Mouse (Mus musculus): ENCODE measurements at regions not wholly inside any gene's neighbourhood (a gene's known extent, or its start where the extent isn't known, plus 50 kb on each side); places are given as distances from the start of the nearest gene placed in this dataset.

DNA sequence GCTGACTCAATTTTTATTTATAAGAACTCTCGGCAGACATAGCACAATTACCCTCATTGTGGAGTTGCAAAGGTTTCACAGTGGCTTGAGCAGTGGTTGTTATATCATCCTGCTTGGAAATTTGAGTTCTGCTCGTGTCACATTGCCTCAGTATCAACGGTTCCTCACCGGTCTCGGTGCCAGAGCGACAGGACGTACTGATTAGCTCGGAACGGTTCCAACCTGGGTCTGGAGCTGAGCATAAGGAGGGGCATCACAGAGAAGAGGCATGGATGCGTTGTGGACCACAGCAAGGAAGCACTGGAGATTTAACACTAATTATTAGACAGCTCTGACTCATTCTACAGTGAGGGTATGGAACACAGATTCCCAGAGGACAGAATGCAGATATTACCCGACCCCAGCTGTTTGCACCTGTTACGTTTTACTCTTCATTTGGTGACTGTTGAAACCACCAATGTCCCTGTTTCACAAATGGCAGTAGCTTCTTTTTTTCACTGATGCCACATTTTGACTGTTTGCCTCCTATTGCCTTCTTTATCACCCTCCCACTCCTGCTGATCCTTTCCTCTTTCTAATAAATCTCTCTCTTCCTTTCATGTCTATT, 189.8 kb downstream of the Gja1 start:
- TF ChIP-seq MYB (IDR thresholded peaks at IDR 0.05; ENCODE audit: low read depth, low read length): no peak
- no peak for TF ChIP-seq ZKSCAN1 (IDR thresholded peaks at IDR 0.05; ENCODE audit: low read depth, low read length)
- no peak for TF ChIP-seq MEF2A (IDR thresholded peaks at IDR 0.05; ENCODE audit: extremely low read depth, insufficient replicate concordance, low read depth, low read length, poor library complexity, severe bottlenecking)
- no peak for TF ChIP-seq CTCF (IDR thresholded peaks at IDR 0.05 in 2 of 3, conservative IDR thresholded peaks at IDR 0.05 in 1 of 3; ENCODE audit: control insufficient read depth in 1 of 3, insufficient read depth in 1 of 3, low read depth in 2 of 3, low read length in 3 of 3, poor library complexity in 1 of 3, severe bottlenecking in 1 of 3)
- TF ChIP-seq GATA1 (IDR thresholded peaks at IDR 0.05; ENCODE audit: low read depth, low read length): no peak
- no peak for TF ChIP-seq POLR2A (IDR thresholded peaks at IDR 0.05; ENCODE audit: control insufficient read depth in 1 of 2, insufficient read depth in 1 of 2, low read depth in 1 of 2, low read length in 2 of 2, poor library complexity in 1 of 2)
- TF ChIP-seq E2F4 (IDR thresholded peaks at IDR 0.05; ENCODE audit: borderline replicate concordance, low read depth, low read length): no peak
- no peak for TF ChIP-seq BHLHE40 (IDR thresholded peaks at IDR 0.05; ENCODE audit: borderline replicate concordance, low read depth, low read length)
- no peak for TF ChIP-seq KAT2A (conservative IDR thresholded peaks at IDR 0.05; ENCODE audit: low read depth, low read length)
- TF ChIP-seq ELF1 (IDR thresholded peaks at IDR 0.05; ENCODE audit: low read depth, low read length): no peak
- TF ChIP-seq MAFK (IDR thresholded peaks at IDR 0.05; ENCODE audit: borderline replicate concordance, low read depth, low read length): no peak
- TF ChIP-seq ZMIZ1 (IDR thresholded peaks at IDR 0.05; ENCODE audit: low read depth, low read length): no peak
- TF ChIP-seq SIN3A (IDR thresholded peaks at IDR 0.05; ENCODE audit: low read length): no peak
- TF ChIP-seq NRF1 (IDR thresholded peaks at IDR 0.05; ENCODE audit: insufficient read depth, low read depth, low read length, poor library complexity, severe bottlenecking): no peak
- TF ChIP-seq MXI1 (IDR thresholded peaks at IDR 0.05; ENCODE audit: low read depth, low read length): no peak
- Histone ChIP-seq H3K36me3 (ENCODE audit: control insufficient read depth in 1 of 2, insufficient read depth in 2 of 2, low read length in 2 of 2) (no peaks in the 10 kb centered on the region), H3K9ac (ENCODE audit: control insufficient read depth, low read depth, low read length, poor library complexity, severe bottlenecking) (no peak overlapping the region), H3K27me3 (ENCODE audit: control insufficient read depth in 1 of 2, insufficient read depth in 2 of 2, low read length in 2 of 2) (no peaks in the 10 kb centered on the region), H3K27ac (ENCODE audit: control insufficient read depth, low read depth, low read length) (no peak overlapping the region), H3K9me3 (replicated peaks; ENCODE audit: insufficient read depth, low read length) (no peaks in the 10 kb centered on the region), H3K4me1 (ENCODE audit: control insufficient read depth in 1 of 2, insufficient read depth in 2 of 2, low read length in 2 of 2) (no peaks in the 10 kb centered on the region), H3K79me2 (ENCODE audit: control insufficient read depth, insufficient read depth, low read length, poor library complexity) (no peaks in the 10 kb centered on the region), H3K4me3 (ENCODE audit: control insufficient read depth in 1 of 2, insufficient read depth in 1 of 2, low read depth in 2 of 2, low read length in 2 of 2) (no peak overlapping the region)
- DNase-seq (ENCODE audit: low read depth, low spot score): no peak

DNA sequence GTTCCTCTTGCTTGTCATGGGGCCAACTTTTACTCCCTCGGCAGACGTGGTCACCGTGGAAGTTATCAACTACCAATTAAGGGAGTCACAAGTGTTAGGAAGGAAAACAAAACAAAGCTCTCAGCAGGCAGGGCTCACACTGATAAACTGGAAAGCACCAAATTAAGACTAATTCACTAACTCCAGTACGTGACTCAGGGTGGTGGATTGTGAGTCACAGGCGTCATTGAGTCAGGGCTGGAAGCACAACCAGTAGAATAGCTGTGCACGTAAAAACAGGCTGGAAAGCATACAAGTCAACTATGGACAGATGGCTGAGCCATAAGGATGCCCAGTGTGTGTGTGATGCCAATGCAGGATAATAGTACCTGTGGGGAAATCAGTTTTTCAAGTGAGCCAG, 204.9 kb downstream of the Gja1 start:
- H3K4me3 ChIP-seq (ENCODE audit: control insufficient read depth in 1 of 2, insufficient read depth in 1 of 2, low read depth in 2 of 2, low read length in 2 of 2): no peak overlapping the region
- TF ChIP-seq HCFC1 (IDR thresholded peaks at IDR 0.05; ENCODE audit: low read depth, low read length) (no peak), MAFK (IDR thresholded peaks at IDR 0.05; ENCODE audit: borderline replicate concordance, low read depth, low read length) (no peak), NRF1 (IDR thresholded peaks at IDR 0.05; ENCODE audit: insufficient read depth, low read depth, low read length, poor library complexity, severe bottlenecking) (no peak), UBTF (IDR thresholded peaks at IDR 0.05; ENCODE audit: borderline replicate concordance, insufficient read depth, low read depth, low read length) (no peak), BHLHE40 (IDR thresholded peaks at IDR 0.05; ENCODE audit: borderline replicate concordance, low read depth, low read length) (no peak), MAX (IDR thresholded peaks at IDR 0.05; ENCODE audit: low read length) (no peak), ETS1 (IDR thresholded peaks at IDR 0.05; ENCODE audit: low read depth, low read length) (no peak), ZKSCAN1 (IDR thresholded peaks at IDR 0.05; ENCODE audit: low read depth, low read length) (no peak), E2F4 (IDR thresholded peaks at IDR 0.05; ENCODE audit: borderline replicate concordance, low read depth, low read length) (no peak)
- DNase-seq (ENCODE audit: low read depth, low spot score): no peak
- no peaks in the 10 kb centered on the region for H3K36me3 ChIP-seq (ENCODE audit: control insufficient read depth in 1 of 2, insufficient read depth in 2 of 2, low read length in 2 of 2)
- H3K9ac ChIP-seq (ENCODE audit: control insufficient read depth, low read depth, low read length, poor library complexity, severe bottlenecking): no peak overlapping the region
- no peaks in the 10 kb centered on the region for H3K27me3 ChIP-seq (ENCODE audit: control insufficient read depth in 1 of 2, insufficient read depth in 2 of 2, low read length in 2 of 2)
- H3K79me2 ChIP-seq (ENCODE audit: control insufficient read depth, insufficient read depth, low read length, poor library complexity): no peaks in the 10 kb centered on the region
- H3K4me1 ChIP-seq (ENCODE audit: control insufficient read depth in 1 of 2, insufficient read depth in 2 of 2, low read length in 2 of 2): no peaks in the 10 kb centered on the region
- H3K27ac ChIP-seq (ENCODE audit: control insufficient read depth, low read depth, low read length): no peak overlapping the region
- H3K9me3 ChIP-seq (replicated peaks; ENCODE audit: insufficient read depth, low read length): no peaks in the 10 kb centered on the region
